Mouse (Mus musculus) kidney, adult 2 months (tissue): ENCODE measurements around the gene Tmem108.

ENCODE experiments used
- CTCF ChIP-seq: fragments of 200-500 bp; conservative IDR thresholded peaks from 2 replicates; pipeline ENCODE4 v1.5.1; 2011; ENCODE audit warnings: low read depth, mild to moderate bottlenecking, control low read depth, low read length, moderate library complexity, mixed read lengths; ENCODE audit not compliant: insufficient read depth, insufficient read length
- POLR2A ChIP-seq: fragments of 200-500 bp; IDR thresholded peaks from one replicate; pipeline ENCODE4 v1.6.1; 2011; ENCODE audit warnings: low read depth, low read length, control low read depth

DNA sequence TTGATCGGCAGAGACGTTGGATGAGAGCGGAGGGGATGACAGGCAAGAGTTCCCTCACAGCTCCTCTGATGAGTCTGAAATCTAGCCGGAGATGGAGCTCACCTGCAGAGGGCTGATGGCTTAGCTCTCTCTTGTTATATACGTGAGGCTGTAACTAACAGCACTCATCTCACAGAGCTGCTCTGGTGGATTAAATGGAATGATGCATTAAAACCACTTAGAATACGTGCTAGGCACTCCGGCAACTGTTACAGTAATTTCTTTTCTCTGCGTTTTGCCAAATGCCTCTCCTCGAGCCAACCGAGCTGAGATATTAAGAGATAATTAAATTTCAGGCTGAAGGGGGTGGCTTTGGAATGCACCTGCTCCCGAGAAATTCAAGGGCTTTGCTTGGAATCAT is 97.5 kb downstream of the Tmem108 start:
- TF ChIP-seq POLR2A (no peak), CTCF (no peak)
